Mouse (Mus musculus): Measurements from ENCODE around the gene Gm49321. TPM values are rescaled to one million over a fixed set of nuclear protein-coding genes. Genes with fewer than 3 reads are reported as not detected.

Gm49321 gene
- total RNA-seq, 1 experiment from 2014 or later, result 7.5 TPM

DNA sequence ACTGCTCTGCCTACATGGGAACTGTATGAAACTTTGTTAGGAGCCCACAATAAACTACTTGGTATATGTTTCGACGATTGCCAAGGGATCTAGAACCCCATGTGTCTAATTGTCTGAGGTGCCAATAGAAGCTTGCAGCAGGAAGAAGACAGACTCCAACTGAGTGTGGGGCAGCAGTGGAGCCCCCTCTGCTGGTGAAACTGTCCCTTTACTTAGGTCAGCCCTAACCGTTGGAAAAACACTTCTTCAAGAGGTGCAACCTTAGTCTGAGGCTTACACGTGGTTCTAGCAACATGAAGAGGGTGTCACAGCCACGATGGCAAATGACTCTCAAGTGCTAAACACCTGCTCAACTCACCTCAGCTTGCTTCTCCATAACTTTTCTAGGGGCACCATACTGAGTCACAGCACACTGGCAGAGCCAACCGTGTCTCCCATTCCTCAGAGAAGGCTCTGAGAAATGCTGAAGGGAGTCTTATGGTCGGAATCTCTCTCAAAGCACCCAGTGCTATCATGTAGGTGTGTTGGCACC, 77.4 kb downstream of the Gm49321 start:
- peak; percentile 58 for DNase-seq

DNA sequence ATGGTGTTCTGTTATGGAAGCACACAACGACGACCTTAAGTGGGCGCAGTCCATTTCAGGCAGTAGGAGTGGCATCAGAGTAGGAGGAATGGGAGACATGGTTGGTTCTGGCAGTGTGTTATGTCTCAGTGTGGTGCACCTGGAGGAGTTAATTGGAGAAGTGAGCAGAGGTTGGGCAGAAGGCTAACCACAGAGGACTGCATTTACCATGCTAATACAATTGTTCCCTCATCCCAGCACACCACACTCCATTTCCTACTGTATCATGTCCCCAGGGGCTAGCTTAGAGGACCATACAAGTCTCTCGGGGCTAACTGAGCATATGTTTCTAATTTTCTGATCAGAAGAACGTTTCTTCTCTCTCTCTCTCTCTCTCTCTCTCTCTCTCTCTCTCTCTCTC, 78.0 kb downstream of the Gm49321 start:
- no peak for DNase-seq

Other genes starting within 250 kb of the Gm49321 start
- 59.8 and 63.0 TPM in 2 replicates for gene Hif1a, start 36.3 kb upstream of the Gm49321 start, total RNA-seq (2021)
- gene Snapc1, start 26.8 kb downstream of the Gm49321 start, total RNA-seq (2021), result 16.3 and 16.8 TPM in 2 replicates
- 0.78 and 0.90 TPM in 2 replicates for gene Syt16, start 60.0 kb downstream of the Gm49321 start, total RNA-seq (2021)

All from adrenal gland, postnatal 14 days (tissue).